Mouse (Mus musculus) hematopoietic stem cell, adult 5-6 weeks (primary cell): ENCODE results near the gene Olfr434. TPM values are rescaled to one million over a fixed set of nuclear protein-coding genes. Genes with fewer than 3 reads are reported as not detected.

Source experiments
- ATAC-seq, 2 experiments: fragments of 125-278 bp in 1 of 2; replicated peaks in 1 of 2; 2 replicates each; pipeline ENCODE4 v1.8.0; 2016 to 2017; ENCODE audit warnings: inconsistent platforms in 2 of 2, mild to moderate bottlenecking in 2 of 2, moderate number of reproducible peaks in 2 of 2, low read depth in 1 of 2, moderate TSS enrichment in 1 of 2; ENCODE audit not compliant: low FRiP score in 2 of 2, poor library complexity in 2 of 2, severe bottlenecking in 2 of 2, insufficient read depth in 1 of 2, low TSS enrichment in 1 of 2
- total RNA-seq: library from RNA; stranded (forward); fragments of 172-1452, 232-1000 nt; gene quantifications from 2 replicates; pipeline ENCODE4 v1.2.3, GENCODE M21; 2017

Gene Olfr434
- total RNA-seq, 1 experiment from 2014 or later = not detected

DNA sequence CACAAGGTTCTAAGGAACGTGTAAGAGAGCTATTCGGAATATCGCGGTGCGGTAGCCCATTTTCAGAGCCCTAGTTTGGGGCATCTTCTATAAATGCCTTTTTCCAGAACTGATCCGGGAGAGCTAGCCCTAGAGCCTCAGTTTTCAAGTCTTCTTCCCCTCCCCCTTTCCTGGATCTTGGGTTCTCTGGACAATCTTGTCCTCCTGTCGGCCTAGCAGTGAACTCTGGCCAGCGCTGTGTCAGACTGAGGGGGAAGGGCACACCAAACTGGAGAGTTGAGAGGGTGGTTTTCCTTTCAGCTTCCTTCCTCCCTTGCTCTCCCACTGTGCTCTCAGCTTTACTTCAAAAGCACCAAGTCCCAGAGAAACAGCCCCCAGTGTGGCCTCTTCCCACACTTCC lies 53.5 kb downstream of the Olfr434 start:
- ATAC-seq = peak; percentile 77 to 83

Other genes starting within 250 kb of the Olfr434 start
- gene Olfr441, start 106.7 kb upstream of the Olfr434 start, total RNA-seq = not detected in 2 replicates
- not detected in 2 replicates for gene Olfr237-ps1, start 66.5 kb upstream of the Olfr434 start, total RNA-seq
- not detected in 2 replicates for gene Olfr437, start 49.7 kb upstream of the Olfr434 start, total RNA-seq
- gene Olfr13, start 40.9 kb upstream of the Olfr434 start, total RNA-seq = not detected in 2 replicates
- not detected in 2 replicates for gene Olfr435, start 15.9 kb upstream of the Olfr434 start, total RNA-seq
- not detected in 2 replicates for gene Olfr47, start 18.5 kb downstream of the Olfr434 start, total RNA-seq
- gene Arhgef5, start 52.6 kb downstream of the Olfr434 start, total RNA-seq = 16.7 and 30.3 TPM in 2 replicates
- gene Nobox, start 96.5 kb downstream of the Olfr434 start, total RNA-seq = not detected in 2 replicates